Comparison of ENCODE assay signal across 1 mouse cellular context in genomic region chr9:40300018-40300989, GRCm38 (mm10).
TF ChIP-seq lines count a peak whose summit lies in the region.

No protein-coding gene starts in this region.

TF ChIP-seq in CH12.LX, 34 proteins besides CTCF, POLR2A, EP300 and RAD21 (continued from another document):
- TF ChIP-seq RCOR1 (conservative IDR thresholded peaks at IDR 0.05; ENCODE audit: low read depth, low read length) (no peak), E2F4 (IDR thresholded peaks at IDR 0.05; ENCODE audit: insufficient replicate concordance, low read depth, low read length) (no peak), MAX (IDR thresholded peaks at IDR 0.05; ENCODE audit: low read length) (peak; percentile 78), USF1 (IDR thresholded peaks at IDR 0.05; ENCODE audit: low read depth, low read length) (peak; percentile 80)
